Mouse (Mus musculus) liver, embryonic 14.5 days (tissue): ENCODE data around the gene Gramd4.

Source experiments
- CTCF ChIP-seq: IDR thresholded peaks from 2 replicates; pipeline ENCODE4 v1.5.1; 2016; ENCODE audit warnings: antibody characterized with exemption, low read depth, control low read depth
- EP300 ChIP-seq: IDR thresholded peaks from 2 replicates; pipeline ENCODE4 v1.6.1; 2016; ENCODE audit warnings: antibody characterized with exemption, low read depth

DNA sequence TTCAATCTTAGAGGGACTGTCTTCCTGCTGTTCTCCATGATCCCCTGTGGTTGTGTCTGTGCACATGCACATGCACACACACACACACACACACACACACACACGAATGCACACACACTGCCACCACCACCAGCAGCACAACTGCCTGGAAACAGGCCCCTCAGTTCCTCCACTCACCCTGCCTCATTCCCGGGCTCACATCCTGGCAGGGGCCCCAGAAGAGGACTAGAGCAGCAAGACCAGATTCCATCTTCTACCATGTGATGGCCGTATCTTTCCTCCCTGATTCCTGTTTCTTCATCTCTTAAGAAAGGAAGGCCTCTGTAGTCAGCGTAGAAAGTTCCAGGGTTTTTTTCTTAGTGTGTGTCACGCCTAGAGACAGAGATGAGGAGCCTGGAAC, 22.0 kb downstream of the Gramd4 start:
- no peak for TF ChIP-seq CTCF
- TF ChIP-seq EP300: no peak
